Mouse (Mus musculus) limb, embryonic 11.5 days (tissue): ENCODE results near the gene Eif4a1. TPM values are rescaled to one million over a fixed set of nuclear protein-coding genes. Genes with fewer than 3 reads are reported as not detected.
A peak's percentile ranks its signal among the peaks of the same experiment; 100 is the strongest.

Source experiments
- microRNA counts: library from miRNA; unstranded; fragments of <30 nt; microRNA quantifications from one replicate; lab custom pipeline; 2016
- microRNA-seq: library from miRNA; unstranded; fragments of <30 nt; microRNA quantifications from one replicate; pipeline ENCODE4, GENCODE M21; 2016
- polyA plus RNA-seq: library from polyadenylated mRNA; unstranded; fragments of >200 nt; fragmentation: Nextera tagmentation; extraction: Ambion mirVana; gene quantifications from 2 replicates; pipeline ENCODE4 v1.2.1, GENCODE M21; 2014

Gene Eif4a1
- polyA plus RNA-seq, 1 experiment from 2014 or later = 892 TPM

MicroRNAs within 50 kb of the gene (microRNA counts, 519-probe panel; counts per million panel counts)
- microRNA mmu-miR-1934 (lab: Ali Mortazavi, UCI) = not detected
- microRNA mmu-miR-467f (lab: Ali Mortazavi, UCI) = 3,109 counts per million, percentile 38 among the panel's probes with 10 or more counts

Small RNA genes lying within 50 kb of the gene (microRNA-seq; reads per million reads assigned to microRNA genes)
- gene Mir1934 = 5.2 reads per million, percentile 11 among the genes with 10 or more reads in this experiment
- gene Mir467f = not detected

Other genes with a start within 250 kb of the Eif4a1 start
- gene Dnah2, start 123.3 kb downstream of the Eif4a1 start, polyA plus RNA-seq = 0.87 and 1.4 TPM in 2 replicates
- gene Efnb3, start 112.2 kb downstream of the Eif4a1 start, polyA plus RNA-seq = 12.9 and 14.4 TPM in 2 replicates
- gene Wrap53, start 92.2 kb downstream of the Eif4a1 start, polyA plus RNA-seq = 45.7 and 46.9 TPM in 2 replicates
- 250 and 254 TPM in 2 replicates for gene Trp53, start 92.1 kb downstream of the Eif4a1 start, polyA plus RNA-seq
- gene Atp1b2, start 66.5 kb downstream of the Eif4a1 start, polyA plus RNA-seq = 4.5 and 4.9 TPM in 2 replicates
- gene Shbg, start 54.5 kb downstream of the Eif4a1 start, polyA plus RNA-seq = not detected in 2 replicates
- 14.7 and 16.2 TPM in 2 replicates for gene Sat2, start 50.4 kb downstream of the Eif4a1 start, polyA plus RNA-seq
- gene Fxr2, start 39.4 kb downstream of the Eif4a1 start, polyA plus RNA-seq = 35.8 and 37.5 TPM in 2 replicates
- gene Sox15, start 17.1 kb downstream of the Eif4a1 start, polyA plus RNA-seq = 0.17 TPM in 1 of 2 replicates, not detected in the other
- gene Mpdu1, start 9.8 kb downstream of the Eif4a1 start, polyA plus RNA-seq = 21.0 and 41.0 TPM in 2 replicates
- 3.4 and 4.5 TPM in 2 replicates for gene Cd68, start 6.3 kb downstream of the Eif4a1 start, polyA plus RNA-seq
- 125 and 127 TPM in 2 replicates for gene Senp3, start 9.7 kb upstream of the Eif4a1 start, polyA plus RNA-seq
- gene Tnfsf13, start 13.4 kb upstream of the Eif4a1 start, polyA plus RNA-seq = not detected in 2 replicates
- gene Tnfsf12, start 23.4 kb upstream of the Eif4a1 start, polyA plus RNA-seq = 2.6 and 3.3 TPM in 2 replicates
- gene Tnfsfm13, start 23.7 kb upstream of the Eif4a1 start, polyA plus RNA-seq = 1.1 and 1.3 TPM in 2 replicates
- 64.0 and 78.3 TPM in 2 replicates for gene Polr2a, start 86.2 kb upstream of the Eif4a1 start, polyA plus RNA-seq
- gene Slc35g3, start 89.5 kb upstream of the Eif4a1 start, polyA plus RNA-seq = 0.09 TPM in 1 of 2 replicates, not detected in the other
- gene Zbtb4, start 93.5 kb upstream of the Eif4a1 start, polyA plus RNA-seq = 0.96 and 1.1 TPM in 2 replicates
- 4.3 and 4.4 TPM in 2 replicates for gene Chrnb1, start 123.5 kb upstream of the Eif4a1 start, polyA plus RNA-seq
- gene Fgf11, start 129.4 kb upstream of the Eif4a1 start, polyA plus RNA-seq = 0.36 and 0.67 TPM in 2 replicates
- 1.8 and 2.0 TPM in 2 replicates for gene Tmem102, start 133.2 kb upstream of the Eif4a1 start, polyA plus RNA-seq
- not detected in 2 replicates for gene Gm39566, start 142.9 kb upstream of the Eif4a1 start, polyA plus RNA-seq
- not detected in 2 replicates for gene Spem2, start 146.0 kb upstream of the Eif4a1 start, polyA plus RNA-seq
- gene Spem1, start 149.8 kb upstream of the Eif4a1 start, polyA plus RNA-seq = 0.15 and 0.18 TPM in 2 replicates
- 5.8 and 6.2 TPM in 2 replicates for gene Nlgn2, start 165.4 kb upstream of the Eif4a1 start, polyA plus RNA-seq
- gene Tmem256, start 166.1 kb upstream of the Eif4a1 start, polyA plus RNA-seq = 285 and 304 TPM in 2 replicates
- 115 TPM in 2 replicates for gene Plscr3, start 174.0 kb upstream of the Eif4a1 start, polyA plus RNA-seq
- gene Tnk1, start 186.3 kb upstream of the Eif4a1 start, polyA plus RNA-seq = 0.89 and 1.2 TPM in 2 replicates
- not detected in 2 replicates for gene Tmem95, start 205.6 kb upstream of the Eif4a1 start, polyA plus RNA-seq
- 3.7 and 4.3 TPM in 2 replicates for gene Kctd11, start 209.0 kb upstream of the Eif4a1 start, polyA plus RNA-seq
- gene Acap1, start 223.1 kb upstream of the Eif4a1 start, polyA plus RNA-seq = 0.72 and 0.78 TPM in 2 replicates
- gene 2810408A11Rik, start 228.6 kb upstream of the Eif4a1 start, polyA plus RNA-seq = 24.8 and 26.5 TPM in 2 replicates
- gene Neurl4, start 228.6 kb upstream of the Eif4a1 start, polyA plus RNA-seq = 15.3 and 15.5 TPM in 2 replicates
- gene Gps2, start 241.5 kb upstream of the Eif4a1 start, polyA plus RNA-seq = 90.8 and 94.0 TPM in 2 replicates
- 2,284 and 2,370 TPM in 2 replicates for gene Eif5a, start 249.5 kb upstream of the Eif4a1 start, polyA plus RNA-seq